8 mouse cellular contexts compared by ENCODE assay signal in genomic region chr14:51984247-51985231, GRCm38 (mm10). TPM values are rescaled to one million over a fixed set of nuclear protein-coding genes. Genes with fewer than 3 reads are reported as not detected.
DNase-seq lines count a peak whose midpoint lies in the region; ATAC-seq lines count a peak whose summit lies in the region.

Gene Arhgef40 (plus strand): TSS chr14:51984719.

- ATAC-seq in CD4-positive, CD25-positive, alpha-beta regulatory T cell, adult 4 months = peak; percentile 49
- ATAC-seq in embryonic facial prominence, embryonic 14.5 days (ENCODE audit: low read depth) = peak; percentile 91
- ATAC-seq in heart, embryonic 11.5 days (replicated peaks; ENCODE audit: insufficient number of reproducible peaks, low FRiP score, low TSS enrichment) = peak; percentile 79
- ATAC-seq in kidney, embryonic 16.5 days (ENCODE audit: low FRiP score, low TSS enrichment) = peak; percentile 89
- peak; percentile 61 for ATAC-seq in liver, embryonic 15.5 days (ENCODE audit: insufficient read depth)
- peak; percentile 80 for ATAC-seq in neural tube, embryonic 11.5 days (ENCODE audit: insufficient read depth, low FRiP score, low TSS enrichment)

- H3K27me3 ChIP-seq in embryonic facial prominence, embryonic 14.5 days (replicated peaks; ENCODE audit: control insufficient read depth, insufficient read depth, low read length) = no peaks in the 10 kb centered on the region
- no peaks in the 10 kb centered on the region for H3K27me3 ChIP-seq in heart, embryonic 11.5 days (ENCODE audit: control insufficient read depth, insufficient read depth, low read length)
- H3K27me3 ChIP-seq in kidney, embryonic 16.5 days (ENCODE audit: insufficient read depth, low read length) = no peaks in the 10 kb centered on the region
- H3K27me3 ChIP-seq in liver, embryonic 15.5 days = peaks cover 17% of the 10 kb centered on the region; the same call in 1 of the 2 replicates
- no peaks in the 10 kb centered on the region for H3K27me3 ChIP-seq in neural tube, embryonic 11.5 days (ENCODE audit: control insufficient read depth, insufficient read depth, low read length)

- WGBS in embryonic facial prominence, embryonic 14.5 days = under 1% methylated on average over 22 of the region's 74 CpGs
- under 1% methylated on average over 65 of the region's 74 CpGs for WGBS in heart, embryonic 11.5 days (ENCODE audit: insufficient replicate concordance)
- WGBS in kidney, embryonic 16.5 days = under 1% methylated on average over 61 of the region's 74 CpGs
- WGBS in liver, embryonic 15.5 days (ENCODE audit: insufficient replicate concordance) = under 1% methylated on average over 63 of the region's 74 CpGs
- 0% methylated on average over 48 of the region's 74 CpGs for WGBS in neural tube, embryonic 11.5 days

- H3K4me1 ChIP-seq in embryonic facial prominence, embryonic 14.5 days (ENCODE audit: control insufficient read depth, insufficient read depth, low read length) = peaks cover 19% of the 10 kb centered on the region
- H3K4me1 ChIP-seq in heart, embryonic 11.5 days (ENCODE audit: control insufficient read depth, insufficient read depth, low read length) = peaks cover 8% of the 10 kb centered on the region
- H3K4me1 ChIP-seq in kidney, embryonic 16.5 days (ENCODE audit: insufficient read depth, low read length) = peaks cover 25% of the 10 kb centered on the region
- H3K4me1 ChIP-seq in liver, embryonic 15.5 days (replicated peaks) = peaks cover 54% of the 10 kb centered on the region
- peaks cover 12% of the 10 kb centered on the region for H3K4me1 ChIP-seq in neural tube, embryonic 11.5 days (ENCODE audit: control insufficient read depth, insufficient read depth, low read length)

- H3K4me2 ChIP-seq in embryonic facial prominence, embryonic 14.5 days (ENCODE audit: low read depth, low read length) = peak within 1 kb of the TSS; percentile 71
- H3K4me2 ChIP-seq in heart, embryonic 11.5 days = peak within 1 kb of the TSS; percentile 85
- H3K4me2 ChIP-seq in kidney, embryonic 16.5 days (replicated peaks; ENCODE audit: low read depth, low read length) = peak within 1 kb of the TSS; percentile 92
- H3K4me2 ChIP-seq in liver, embryonic 15.5 days = peak within 1 kb of the TSS; percentile 99
- H3K4me2 ChIP-seq in neural tube, embryonic 11.5 days (ENCODE audit: low read depth) = peak within 1 kb of the TSS; percentile 89

- DNase-seq in adrenal gland, postnatal 4 days (ENCODE audit: low spot score in 2 of 2) = peak; percentile 49 to 61
- peak; percentile 93 for DNase-seq in embryonic facial prominence, embryonic 14.5 days (ENCODE audit: low spot score)
- DNase-seq in neural tube, embryonic 11.5 days (ENCODE audit: low spot score) = peak; percentile 86
- DNase-seq in thymus, adult 18-20 months = peak; percentile 43

- H3K9me3 ChIP-seq in embryonic facial prominence, embryonic 14.5 days (ENCODE audit: control insufficient read depth, low read length) = no peaks in the 10 kb centered on the region
- no peaks in the 10 kb centered on the region for H3K9me3 ChIP-seq in heart, embryonic 11.5 days (replicated peaks; ENCODE audit: control insufficient read depth, low read length)
- H3K9me3 ChIP-seq in kidney, embryonic 16.5 days (ENCODE audit: low read length) = no peaks in the 10 kb centered on the region
- H3K9me3 ChIP-seq in liver, embryonic 15.5 days (replicated peaks) = no peaks in the 10 kb centered on the region
- H3K9me3 ChIP-seq in neural tube, embryonic 11.5 days (ENCODE audit: control insufficient read depth, low read length) = no peaks in the 10 kb centered on the region

- peak within 1 kb of the TSS; percentile 70 for H3K4me3 ChIP-seq in embryonic facial prominence, embryonic 14.5 days (ENCODE audit: low read depth, low read length)
- H3K4me3 ChIP-seq in heart, embryonic 11.5 days (ENCODE audit: low read depth, low read length) = peak within 1 kb of the TSS; percentile 71
- H3K4me3 ChIP-seq in kidney, embryonic 16.5 days (ENCODE audit: low read length) = peak within 1 kb of the TSS; percentile 74
- peak within 1 kb of the TSS; percentile 70 for H3K4me3 ChIP-seq in liver, embryonic 15.5 days (replicated peaks)
- H3K4me3 ChIP-seq in neural tube, embryonic 11.5 days (ENCODE audit: low read depth, low read length) = peak within 1 kb of the TSS; percentile 65

- peak within 1 kb of the TSS; percentile 95 for H3K27ac ChIP-seq in embryonic facial prominence, embryonic 14.5 days (replicated peaks; ENCODE audit: low read depth, low read length)
- H3K27ac ChIP-seq in heart, embryonic 11.5 days (ENCODE audit: low read depth, low read length) = peak within 1 kb of the TSS; percentile 95
- H3K27ac ChIP-seq in kidney, embryonic 16.5 days (ENCODE audit: low read length) = peak within 1 kb of the TSS; percentile 96
- H3K27ac ChIP-seq in liver, embryonic 15.5 days (replicated peaks) = peak within 1 kb of the TSS; percentile 81
- H3K27ac ChIP-seq in neural tube, embryonic 11.5 days (ENCODE audit: low read depth, low read length) = peak within 1 kb of the TSS; percentile 74

- peak within 1 kb of the TSS; percentile 90 for H3K9ac ChIP-seq in embryonic facial prominence, embryonic 14.5 days (ENCODE audit: low read depth, low read length)
- H3K9ac ChIP-seq in heart, embryonic 11.5 days (ENCODE audit: low read depth, low read length) = peak within 1 kb of the TSS; percentile 90
- peak within 1 kb of the TSS; percentile 86 for H3K9ac ChIP-seq in kidney, embryonic 16.5 days (replicated peaks; ENCODE audit: low read length)
- H3K9ac ChIP-seq in liver, embryonic 15.5 days = peak within 1 kb of the TSS; percentile 70
- H3K9ac ChIP-seq in neural tube, embryonic 11.5 days (ENCODE audit: low read length) = peak within 1 kb of the TSS; percentile 77

- H3K36me3 ChIP-seq in embryonic facial prominence, embryonic 14.5 days (ENCODE audit: control insufficient read depth, insufficient read depth, low read length) = peaks cover 27% of the 10 kb centered on the region
- peaks cover 11% of the 10 kb centered on the region for H3K36me3 ChIP-seq in heart, embryonic 11.5 days (ENCODE audit: control insufficient read depth, insufficient read depth, low read length)
- peaks cover 21% of the 10 kb centered on the region for H3K36me3 ChIP-seq in kidney, embryonic 16.5 days (ENCODE audit: insufficient read depth, low read length)
- H3K36me3 ChIP-seq in liver, embryonic 15.5 days (replicated peaks) = peaks cover 15% of the 10 kb centered on the region
- H3K36me3 ChIP-seq in neural tube, embryonic 11.5 days (ENCODE audit: control insufficient read depth, insufficient read depth, low read length) = peaks cover 5% of the 10 kb centered on the region

RNA-seq across cellular contexts. Expression of gene Arhgef40, which starts in this region (rescaled TPM):
- under 1 TPM in 1 of 2 experiments, not detected in 1; 0.70 TPM for polyA plus RNA-seq in CD4-positive, CD25-positive, alpha-beta regulatory T cell, adult 4 months (2017; shearing (Covaris generic))
- 100 to 1,000 TPM; 102 to 110 TPM for total RNA-seq in adrenal gland, postnatal 4 days (2021)
- 113 and 128 TPM in 2 replicates for polyA plus RNA-seq in embryonic facial prominence, embryonic 14.5 days (2014; fragmentation: Nextera tagmentation; extraction: Ambion mirVana)
- polyA plus RNA-seq in heart, embryonic 11.5 days (2014; fragmentation: Nextera tagmentation; extraction: Ambion mirVana) = 57.5 and 58.3 TPM in 2 replicates
- 92.1 and 97.8 TPM in 2 replicates for polyA plus RNA-seq in kidney, embryonic 16.5 days (2015; fragmentation: Nextera tagmentation; extraction: Ambion mirVana)
- 14.0 and 16.3 TPM in 2 replicates for polyA plus RNA-seq in liver, embryonic 15.5 days (2015; fragmentation: Nextera tagmentation; extraction: Ambion mirVana)
- polyA plus RNA-seq in neural tube, embryonic 11.5 days (2014; fragmentation: Nextera tagmentation; extraction: Ambion mirVana) = 76.7 and 77.2 TPM in 2 replicates

Comparison
In these comparisons a context has a peak if more than half of its experiments do, and no peak if none do; other contexts are left out.
1. Peak in every context shown above with its lines: DNase-seq, ATAC-seq, H3K4me3 ChIP-seq and H3K27ac ChIP-seq.
2. Peak in ATAC-seq in CD4-positive, CD25-positive, alpha-beta regulatory T cell, adult 4 months; RNA of the gene not detected or under 1 TPM.
3. DNase-seq: peak in every context shown above with its lines; median percentile 93 in embryonic facial prominence, embryonic 14.5 days; 86 in neural tube, embryonic 11.5 days; 55 in adrenal gland, postnatal 4 days; 43 in thymus, adult 18-20 months.